Mouse (Mus musculus) liver, embryonic 13.5 days (tissue): Measurements from ENCODE around the gene Foxp1. TPM values are rescaled to one million over a fixed set of nuclear protein-coding genes. Genes with fewer than 3 reads are reported as not detected.

Experiments
- ATAC-seq: fragments of 200-750 bp; cut with Nextera tagmentation; 2 replicates; pipeline ENCODE4 v1.8.0; 2017; ENCODE audit warnings: low read depth, mild to moderate bottlenecking, moderate number of reproducible peaks, moderate library complexity
- DNase-seq: peaks from one replicate; pipeline ENCODE4 v3.0.0; 2022
- H3K27ac ChIP-seq: fragments of 300-500 bp; sonication (generic); 2 replicates; pipeline ENCODE4 v1.5.1; 2015; ENCODE audit warnings: moderate library complexity, mild to moderate bottlenecking, inconsistent platforms
- H3K27me3 ChIP-seq: fragments of 300-500 bp; sonication (generic); 2 replicates; pipeline ENCODE4 v1.6.1; 2015; ENCODE audit warnings: mild to moderate bottlenecking, inconsistent platforms
- H3K36me3 ChIP-seq: fragments of 300-500 bp; sonication (generic); 2 replicates; pipeline ENCODE4 v1.6.1; 2015; ENCODE audit warnings: mild to moderate bottlenecking, inconsistent platforms
- H3K4me1 ChIP-seq: fragments of 300-500 bp; sonication (generic); replicated peaks from 2 replicates; pipeline ENCODE4 v1.6.1; 2015; ENCODE audit warnings: inconsistent platforms
- H3K4me2 ChIP-seq: fragments of 300-500 bp; sonication (generic); 2 replicates; pipeline ENCODE4 v1.6.1; 2015; ENCODE audit warnings: inconsistent platforms, mild to moderate bottlenecking, moderate library complexity
- H3K4me3 ChIP-seq: fragments of 300-500 bp; sonication (generic); replicated peaks from 2 replicates; pipeline ENCODE4 v1.5.1; 2015; ENCODE audit warnings: mild to moderate bottlenecking, inconsistent platforms
- H3K9ac ChIP-seq: fragments of 300-500 bp; sonication (generic); 2 replicates; pipeline ENCODE4 v1.6.1; 2015; ENCODE audit warnings: mild to moderate bottlenecking, inconsistent platforms
- H3K9me3 ChIP-seq: fragments of 300-500 bp; sonication (generic); replicated peaks from 2 replicates; pipeline ENCODE4 v1.6.1; 2016; ENCODE audit warnings: inconsistent platforms
- WGBS: fragments of 180-500 bp; shearing (Covaris S2); methylation state at CpG from one replicate; pipeline ENCODE4 v1.1.7; 2015; ENCODE audit not compliant: insufficient replicate concordance; 5-methylcytosine and 5-hydroxymethylcytosine counted together
- polyA plus RNA-seq: library from polyadenylated mRNA; unstranded; fragments of >200 nt; fragmentation: Nextera tagmentation; extraction: Ambion mirVana; gene quantifications from 2 replicates; pipeline ENCODE4 v1.2.1, GENCODE M21; 2015

Gene Foxp1
- polyA plus RNA-seq, 1 experiment from 2014 or later, result 14.2 TPM

GRCm38 (mm10) chr6:98984026-98984425, 538.5 kb downstream of the Foxp1 start:
- Histone ChIP-seq H3K27me3 (no peaks in the 10 kb centered on the region), H3K27ac (no peak overlapping the region), H3K36me3 (no peaks in the 10 kb centered on the region), H3K9me3 (no peaks in the 10 kb centered on the region), H3K4me2 (no peak overlapping the region), H3K4me3 (no peak overlapping the region), H3K4me1 (peaks cover 42% of the 10 kb centered on the region), H3K9ac (no peak overlapping the region)
- DNase-seq (no peak), ATAC-seq (no peak)
- 63% methylated on average over 2 of the region's 2 CpGs for WGBS

GRCm38 (mm10) chr6:98983311-98983838, 539.1 kb downstream of the Foxp1 start:
- Histone ChIP-seq H3K4me1 (peaks cover 42% of the 10 kb centered on the region), H3K4me2 (no peak overlapping the region), H3K4me3 (no peak overlapping the region), H3K27ac (no peak overlapping the region), H3K27me3 (no peaks in the 10 kb centered on the region), H3K9ac (no peak overlapping the region), H3K36me3 (no peaks in the 10 kb centered on the region), H3K9me3 (no peaks in the 10 kb centered on the region)
- ATAC-seq, result peak; percentile 48; the same call in 1 of the 2 replicates
- DNase-seq, result no peak
- WGBS, result 34% methylated on average over 3 of the region's 3 CpGs

GRCm38 (mm10) chr6:98981265-98981664, 541.3 kb downstream of the Foxp1 start:
- WGBS, result 72% methylated on average over 6 of the region's 6 CpGs
- ATAC-seq, result no peak

GRCm38 (mm10) chr6:98980432-98980831, 542.1 kb downstream of the Foxp1 start:
- Histone ChIP-seq H3K4me2 (no peak overlapping the region), H3K4me1 (peaks cover 26% of the 10 kb centered on the region), H3K27me3 (no peaks in the 10 kb centered on the region), H3K9me3 (no peaks in the 10 kb centered on the region), H3K27ac (no peak overlapping the region), H3K4me3 (no peak overlapping the region), H3K9ac (no peak overlapping the region), H3K36me3 (peaks cover 24% of the 10 kb centered on the region)
- DNase-seq, result no peak
- ATAC-seq, result 0 out of 2 replicates have a peak, but pooled peaks have one; percentile 61
- 31% methylated on average over 7 of the region's 7 CpGs for WGBS

More at GRCm38 (mm10) chr6:98981265-98981664, 541.3 kb downstream of the Foxp1 start:
- no peak for DNase-seq
- H3K27me3 ChIP-seq, result no peaks in the 10 kb centered on the region
- no peak overlapping the region for H3K4me2 ChIP-seq
- H3K9me3 ChIP-seq, result no peaks in the 10 kb centered on the region
- H3K4me1 ChIP-seq, result peaks cover 29% of the 10 kb centered on the region
- H3K36me3 ChIP-seq, result peaks cover 16% of the 10 kb centered on the region
- H3K9ac ChIP-seq, result no peak overlapping the region
- no peak overlapping the region for H3K4me3 ChIP-seq
- no peak overlapping the region for H3K27ac ChIP-seq

GRCm38 (mm10) chr6:98980001-98980400, 542.5 kb downstream of the Foxp1 start:
- Histone ChIP-seq H3K4me1 (peaks cover 23% of the 10 kb centered on the region), H3K4me2 (no peak overlapping the region), H3K27me3 (no peaks in the 10 kb centered on the region), H3K36me3 (peaks cover 24% of the 10 kb centered on the region), H3K4me3 (no peak overlapping the region), H3K9me3 (no peaks in the 10 kb centered on the region), H3K27ac (no peak overlapping the region), H3K9ac (no peak overlapping the region)
- 75% methylated on average over 7 of the region's 7 CpGs for WGBS
- DNase-seq, result no peak
- ATAC-seq, result no peak

- H3K27ac ChIP-seq, result no peak overlapping the region
- ATAC-seq, result no peak
Observed at GRCm38 (mm10) chr6:98977806-98978205, 544.7 kb downstream of the Foxp1 start.

GRCm38 (mm10) chr6:98975918-98976317, 546.6 kb downstream of the Foxp1 start:
- H3K4me2 ChIP-seq, result no peak overlapping the region
- H3K27me3 ChIP-seq, result no peaks in the 10 kb centered on the region
- peaks cover 6% of the 10 kb centered on the region for H3K4me1 ChIP-seq
- no peak overlapping the region for H3K9ac ChIP-seq
- 76% methylated on average over 6 of the region's 6 CpGs for WGBS
- H3K27ac ChIP-seq, result no peak overlapping the region
- peaks cover 24% of the 10 kb centered on the region for H3K36me3 ChIP-seq
- no peak overlapping the region for H3K4me3 ChIP-seq
- DNase-seq (no peak), ATAC-seq (no peak)
- no peaks in the 10 kb centered on the region for H3K9me3 ChIP-seq

More at GRCm38 (mm10) chr6:98977806-98978205, 544.7 kb downstream of the Foxp1 start:
- DNase-seq, result no peak
- no peak overlapping the region for H3K4me2 ChIP-seq
- H3K9ac ChIP-seq, result no peak overlapping the region
- no peak overlapping the region for H3K4me3 ChIP-seq
- peaks cover 24% of the 10 kb centered on the region for H3K36me3 ChIP-seq
- H3K27me3 ChIP-seq, result no peaks in the 10 kb centered on the region
- H3K9me3 ChIP-seq, result no peaks in the 10 kb centered on the region
- 77% methylated on average over 4 of the region's 4 CpGs for WGBS
- H3K4me1 ChIP-seq, result peaks cover 11% of the 10 kb centered on the region

GRCm38 (mm10) chr6:98973433-98973832, 549.1 kb downstream of the Foxp1 start:
- no peaks in the 10 kb centered on the region for H3K27me3 ChIP-seq
- no peaks in the 10 kb centered on the region for H3K9me3 ChIP-seq
- H3K36me3 ChIP-seq, result peaks cover 24% of the 10 kb centered on the region
- no peaks in the 10 kb centered on the region for H3K4me1 ChIP-seq
- H3K9ac ChIP-seq, result no peak overlapping the region
- H3K4me3 ChIP-seq, result no peak overlapping the region
- no peak for ATAC-seq
- H3K4me2 ChIP-seq, result no peak overlapping the region
- H3K27ac ChIP-seq, result no peak overlapping the region
- 70% methylated on average over 5 of the region's 5 CpGs for WGBS
- no peak for DNase-seq

- DNase-seq (no peak), ATAC-seq (no peak)
- Histone ChIP-seq H3K4me1 (no peaks in the 10 kb centered on the region), H3K27ac (no peak overlapping the region), H3K4me2 (no peak overlapping the region), H3K4me3 (no peak overlapping the region), H3K36me3 (peaks cover 18% of the 10 kb centered on the region), H3K27me3 (no peaks in the 10 kb centered on the region), H3K9ac (no peak overlapping the region), H3K9me3 (no peaks in the 10 kb centered on the region)
- WGBS, result 71% methylated on average over 7 of the region's 7 CpGs
Observed at GRCm38 (mm10) chr6:98972404-98972803, 550.1 kb downstream of the Foxp1 start.

GRCm38 (mm10) chr6:98959333-98959732, 563.2 kb downstream of the Foxp1 start:
- H3K9me3 ChIP-seq, result no peaks in the 10 kb centered on the region
- 0 out of 2 replicates have a peak, but pooled peaks cover 3% of the 10 kb centered on the region for H3K4me1 ChIP-seq
- no peaks in the 10 kb centered on the region; the same call in 1 of the 2 replicates for H3K36me3 ChIP-seq
- no peak; the same call in 1 of the 2 replicates for ATAC-seq
- no peaks in the 10 kb centered on the region for H3K27me3 ChIP-seq
- H3K9ac ChIP-seq, result no peak overlapping the region
- no peak overlapping the region for H3K27ac ChIP-seq
- DNase-seq, result no peak
- no peak overlapping the region for H3K4me3 ChIP-seq
- WGBS, result 54% methylated on average over 6 of the region's 6 CpGs
- no peak overlapping the region for H3K4me2 ChIP-seq

GRCm38 (mm10) chr6:98956522-98957169, 565.9 kb downstream of the Foxp1 start:
- H3K4me2 ChIP-seq, result no peak overlapping the region
- WGBS, result 66% methylated on average over 9 of the region's 9 CpGs
- ATAC-seq (no peak), DNase-seq (no peak)
- H3K4me3 ChIP-seq, result no peak overlapping the region
- no peak overlapping the region for H3K9ac ChIP-seq
- peaks cover 11% of the 10 kb centered on the region for H3K36me3 ChIP-seq
- H3K9me3 ChIP-seq, result no peaks in the 10 kb centered on the region
- H3K27me3 ChIP-seq, result no peaks in the 10 kb centered on the region
- no peaks in the 10 kb centered on the region for H3K4me1 ChIP-seq
- H3K27ac ChIP-seq, result no peak overlapping the region

GRCm38 (mm10) chr6:98955706-98956105, 566.8 kb downstream of the Foxp1 start:
- no peak overlapping the region for H3K9ac ChIP-seq
- WGBS, result 70% methylated on average over 6 of the region's 6 CpGs
- no peaks in the 10 kb centered on the region for H3K9me3 ChIP-seq

More at GRCm38 (mm10) chr6:98955706-98956105, 566.8 kb downstream of the Foxp1 start:
- no peaks in the 10 kb centered on the region for H3K27me3 ChIP-seq
- H3K27ac ChIP-seq, result no peak overlapping the region
- no peak for ATAC-seq
- peaks cover 11% of the 10 kb centered on the region for H3K36me3 ChIP-seq
- no peak overlapping the region for H3K4me3 ChIP-seq
- no peak for DNase-seq
- H3K4me1 ChIP-seq, result no peaks in the 10 kb centered on the region
- H3K4me2 ChIP-seq, result no peak overlapping the region
